ENCODE assay signal across 12 mouse cellular contexts in the genomic region with DNA sequence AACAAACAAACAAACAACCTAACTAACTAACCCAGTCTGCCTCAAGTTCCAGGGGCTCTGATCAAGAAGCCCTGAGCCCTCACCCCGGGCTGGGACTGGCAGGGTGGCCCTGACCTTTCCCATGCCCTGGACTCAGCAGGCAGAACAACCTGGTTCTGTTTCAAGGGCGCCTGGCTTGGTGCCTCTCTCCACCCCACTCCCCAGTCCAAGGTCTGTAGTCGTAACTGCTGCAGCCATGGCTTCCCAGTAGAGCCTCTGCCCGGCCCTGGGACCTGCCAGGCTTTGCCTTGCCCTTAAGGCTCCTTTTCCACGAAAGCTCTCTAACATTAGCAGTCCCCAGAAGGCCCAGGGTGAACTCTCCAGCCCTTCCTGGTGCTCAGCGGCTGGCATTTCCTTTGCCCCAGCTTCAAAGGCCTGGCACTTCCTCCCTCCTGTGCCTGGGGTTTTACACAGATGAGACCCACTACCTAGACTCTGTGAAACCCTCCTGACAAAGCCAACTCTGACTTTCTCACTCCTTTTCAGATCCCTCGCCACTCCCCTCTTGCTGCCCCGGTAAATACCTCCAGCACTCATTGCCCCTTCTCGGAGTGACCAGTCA. TPM values are rescaled to one million over a fixed set of nuclear protein-coding genes. Genes with fewer than 3 reads are reported as not detected.
A peak's percentile ranks its signal among the peaks of the same experiment; 100 is the strongest.
DNase-seq lines count a peak whose midpoint lies in the region.
"Had no signal": no experiment of that assay in that cellular context is flagged by ENCODE, and none has a peak within 500 bp of the region (broad histone marks: within the 10 kb centered on the region; RNA-seq: fewer than 3 reads in every experiment).

No protein-coding gene starts in this region.

- H3K4me1 ChIP-seq in heart, embryonic 10.5 days = peaks cover 27% of the 10 kb centered on the region
- H3K4me1 ChIP-seq: heart, embryonic 15.5 days; neural tube, embryonic 12.5 days had no signal

- peak overlapping the region; percentile 42 for H3K27ac ChIP-seq in heart, embryonic 10.5 days
- H3K27ac ChIP-seq: heart, embryonic 15.5 days; neural tube, embryonic 12.5 days had no signal

- no peak for DNase-seq in heart, embryonic 10.5 days (ENCODE audit: low spot score)
- no peak for DNase-seq in heart, adult 9 months (ENCODE audit: low spot score in 2 of 2)
- peak; percentile 40 for DNase-seq in CD4-positive, CD25-positive, alpha-beta regulatory T cell, adult 2 months (ENCODE audit: low read depth, low spot score)
- DNase-seq in adrenal gland, postnatal 36 days = peak; percentile 94
- peak; percentile 57 for DNase-seq in naive thymus-derived CD4-positive, alpha-beta T cell, adult 2 months (ENCODE audit: low read depth)
- DNase-seq in right cerebral cortex, postnatal 10 days (ENCODE audit: low spot score in 2 of 2) = no peak
- DNase-seq in spleen, postnatal 4 days (ENCODE audit: low spot score in 2 of 2) = no peak
- DNase-seq in layer of hippocampus, postnatal 36 days = no peak
- DNase-seq: cerebellum, adult 9-10 months; lung, postnatal 14 days had no signal

- WGBS in heart, embryonic 10.5 days = 59% methylated on average over 9 of the region's 9 CpGs

- H3K9me3 ChIP-seq in heart, embryonic 10.5 days = no peaks in the 10 kb centered on the region
- H3K9me3 ChIP-seq: heart, embryonic 15.5 days; neural tube, embryonic 12.5 days had no signal

- H3K4me3 ChIP-seq in heart, embryonic 10.5 days = no peak overlapping the region
- H3K4me3 ChIP-seq: heart, embryonic 15.5 days; neural tube, embryonic 12.5 days had no signal

- no peaks in the 10 kb centered on the region for H3K36me3 ChIP-seq in heart, embryonic 10.5 days
- H3K36me3 ChIP-seq: heart, embryonic 15.5 days; neural tube, embryonic 12.5 days had no signal

- no peaks in the 10 kb centered on the region for H3K27me3 ChIP-seq in heart, embryonic 10.5 days (ENCODE audit: insufficient read depth, poor library complexity, severe bottlenecking)
- H3K27me3 ChIP-seq: heart, embryonic 15.5 days; neural tube, embryonic 12.5 days had no signal

RNA-seq across cellular contexts. Expression of a gene that starts 6.2 kb away (rescaled TPM):
- polyA plus RNA-seq in heart, embryonic 10.5 days (2016; fragmentation: Nextera tagmentation; extraction: Ambion mirVana) = 118 and 165 TPM in 2 replicates
- 100 to 1,000 TPM; 256 to 280 TPM for total RNA-seq in adrenal gland, postnatal 36 days (2021)
- 10 to 100 TPM; 54.4 to 57.3 TPM for total RNA-seq in layer of hippocampus, postnatal 36 days (2021)

RNA-seq across cellular contexts. Expression of a gene that starts 59.7 kb away (rescaled TPM):
- polyA plus RNA-seq in heart, embryonic 10.5 days (2016; fragmentation: Nextera tagmentation; extraction: Ambion mirVana) = 1.0 and 4.5 TPM in 2 replicates
- 10 to 100 TPM in 1 of 2 experiments, 1 to 10 TPM in 1; 4.4 to 55.1 TPM for total RNA-seq in adrenal gland, postnatal 36 days (2021)
- 1 to 10 TPM; 6.0 to 8.1 TPM for total RNA-seq in layer of hippocampus, postnatal 36 days (2021)

Comparison
In these comparisons a context has a peak if more than half of its experiments do, and no peak if none do; other contexts are left out.
1. DNase-seq: peak in CD4-positive, CD25-positive, alpha-beta regulatory T cell, adult 2 months (single experiment), adrenal gland, postnatal 36 days (2 of 2) and naive thymus-derived CD4-positive, alpha-beta T cell, adult 2 months (single experiment); none in heart, embryonic 10.5 days (single experiment), heart, adult 9 months (0 of 2), right cerebral cortex, postnatal 10 days (0 of 2), spleen, postnatal 4 days (0 of 2) and layer of hippocampus, postnatal 36 days (0 of 2).
2. RNA of a gene that starts 6.2 kb away (total RNA-seq): 256 to 280 TPM in adrenal gland, postnatal 36 days; 54.4 to 57.3 TPM in layer of hippocampus, postnatal 36 days; every median in the first group is over 4 times any median in the second.